In the genomic region with DNA sequence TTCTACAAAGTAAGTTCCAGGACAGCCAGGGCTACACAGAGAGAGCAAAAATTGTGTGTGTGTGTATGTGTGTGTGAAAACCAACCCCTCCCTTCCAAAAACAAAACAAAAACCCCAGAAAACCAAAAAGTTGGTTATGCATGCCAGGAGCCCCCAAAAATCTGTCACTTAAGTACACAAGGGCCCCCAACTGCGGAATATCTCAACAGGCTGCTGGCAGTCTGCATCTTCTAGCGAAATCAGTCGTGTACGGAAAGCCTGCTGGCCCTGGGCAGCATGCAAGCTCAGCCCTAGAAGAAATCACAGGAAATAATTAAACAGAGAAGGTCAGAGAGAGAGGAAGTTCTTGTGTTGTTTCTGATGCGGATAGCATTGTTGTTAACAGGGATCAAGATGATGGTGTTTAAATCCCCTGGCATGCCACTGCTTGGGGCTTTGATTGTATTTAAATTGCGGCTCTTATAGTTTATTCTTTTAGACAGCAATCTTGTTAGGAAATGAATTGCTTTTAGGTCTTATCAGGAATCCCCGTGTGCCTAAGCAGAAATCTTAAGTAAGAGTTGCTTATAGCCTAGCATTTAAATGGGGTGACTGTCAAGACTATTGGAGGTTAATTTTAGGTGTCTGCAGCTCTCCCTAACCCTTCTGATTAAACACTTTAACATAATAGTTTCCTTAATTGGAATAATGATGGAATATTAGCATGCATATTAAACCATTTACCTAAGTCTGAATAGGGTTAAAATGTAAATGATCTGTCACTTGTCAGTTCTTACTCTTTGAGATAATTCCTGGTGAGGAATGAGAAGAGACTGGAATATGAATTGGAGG, we compare ENCODE assay signal across 14 mouse cellular contexts. TPM values are rescaled to one million over a fixed set of nuclear protein-coding genes. Genes with fewer than 3 reads are reported as not detected.
A peak's percentile ranks its signal among the peaks of the same experiment; 100 is the strongest.
DNase-seq lines count a peak whose midpoint lies in the region; ATAC-seq and TF ChIP-seq lines count a peak whose summit lies in the region.
"Had no signal": no experiment of that assay in that cellular context is flagged by ENCODE, and none has a peak within 500 bp of the region (broad histone marks: within the 10 kb centered on the region; RNA-seq: fewer than 3 reads in every experiment).

No protein-coding gene starts in this region.

- peak; percentile 32; the same call in 1 of the 2 replicates for ATAC-seq in forebrain, embryonic 14.5 days
- no peak for ATAC-seq in heart, embryonic 14.5 days (ENCODE audit: insufficient number of reproducible peaks, insufficient read depth, low FRiP score, low read depth)

- peaks cover 18% of the 10 kb centered on the region for H3K79me2 ChIP-seq in heart, adult 2 months (replicated peaks; ENCODE audit: control insufficient read depth, insufficient read depth, low read length)

- no peak overlapping the region for H3K4me3 ChIP-seq in heart, adult 2 months
- H3K4me3 ChIP-seq in left cerebral cortex, adult 2 months, result no peak overlapping the region
- no peak overlapping the region for H3K4me3 ChIP-seq in forebrain, embryonic 14.5 days (ENCODE audit: low read depth, low read length)
- no peak overlapping the region for H3K4me3 ChIP-seq in heart, embryonic 14.5 days (ENCODE audit: control insufficient read depth in 1 of 2, insufficient read depth in 1 of 2, low read depth in 1 of 2, low read length in 2 of 2)
- H3K4me3 ChIP-seq: limb, embryonic 12.5 days; stomach, embryonic 15.5 days had no signal

- no peaks in the 10 kb centered on the region for H3K27me3 ChIP-seq in heart, adult 2 months (ENCODE audit: control insufficient read depth, insufficient read depth, low read length)
- H3K27me3 ChIP-seq in forebrain, embryonic 14.5 days (replicated peaks; ENCODE audit: control insufficient read depth, insufficient read depth, low read length), result no peaks in the 10 kb centered on the region
- 0 out of 2 replicates have a peak, but pooled peaks cover 4% of the 10 kb centered on the region for H3K27me3 ChIP-seq in heart, embryonic 14.5 days (ENCODE audit: control insufficient read depth, insufficient read depth, low read length)
- H3K27me3 ChIP-seq: CH12.LX; limb, embryonic 12.5 days; stomach, embryonic 15.5 days had no signal

- intact Hi-C loops in heart, adult 2 months (cut with DNase I), result no loop called here
- intact Hi-C loops in left cerebral cortex, adult 2 months (cut with DNase I), result no loop called here

- no peak overlapping the region for H3K9ac ChIP-seq in heart, adult 2 months (ENCODE audit: low read depth, low read length)
- no peak overlapping the region for H3K9ac ChIP-seq in forebrain, embryonic 14.5 days (ENCODE audit: low read length)
- H3K9ac ChIP-seq in heart, embryonic 14.5 days (ENCODE audit: low read length), result peak overlapping the region; percentile 49
- H3K9ac ChIP-seq: hindbrain, embryonic 14.5 days; limb, embryonic 12.5 days; stomach, embryonic 15.5 days had no signal

- H3K4me2 ChIP-seq in forebrain, embryonic 14.5 days (ENCODE audit: low read length), result no peak overlapping the region
- peak overlapping the region; percentile 44 for H3K4me2 ChIP-seq in heart, embryonic 14.5 days (ENCODE audit: low read length)
- H3K4me2 ChIP-seq: hindbrain, embryonic 14.5 days; limb, embryonic 12.5 days; stomach, embryonic 15.5 days had no signal

- no peak for TF ChIP-seq CTCF in heart, adult 2 months (IDR thresholded peaks at IDR 0.05)
- TF ChIP-seq CTCF in left cerebral cortex, adult 2 months (IDR thresholded peaks at IDR 0.05), result no peak

- H3K4me1 ChIP-seq in heart, adult 2 months (ENCODE audit: control insufficient read depth, insufficient read depth, low read length), result peaks cover 36% of the 10 kb centered on the region
- 0 out of 2 replicates have a peak, but pooled peaks cover 2% of the 10 kb centered on the region for H3K4me1 ChIP-seq in forebrain, embryonic 14.5 days (ENCODE audit: control insufficient read depth, insufficient read depth, low read length)
- peaks cover 16 to 43% of the 10 kb centered on the region in 2 experiments for H3K4me1 ChIP-seq in heart, embryonic 14.5 days (ENCODE audit: control insufficient read depth in 2 of 2, insufficient read depth in 2 of 2, low read length in 2 of 2)

- peak overlapping the region; percentile 2; the same call in 1 of the 2 replicates for H3K27ac ChIP-seq in heart, adult 2 months
- H3K27ac ChIP-seq in left cerebral cortex, adult 2 months, result peak overlapping the region; percentile 7; the same call in 1 of the 2 replicates
- H3K27ac ChIP-seq in forebrain, embryonic 14.5 days (ENCODE audit: low read depth, low read length), result no peak overlapping the region
- H3K27ac ChIP-seq in heart, embryonic 14.5 days (replicated peaks in 1 of 2; ENCODE audit: control insufficient read depth in 1 of 2, insufficient read depth in 1 of 2, low read depth in 2 of 2, low read length in 2 of 2), result peak overlapping the region; percentile 15 to 78; a peak in 2 of 4 replicates
- H3K27ac ChIP-seq: hindbrain, embryonic 14.5 days; limb, embryonic 12.5 days; stomach, embryonic 15.5 days had no signal

- DNase-seq in heart, adult 2 months, result no peak
- DNase-seq in heart, adult 8-10 months (ENCODE audit: low spot score), result no peak
- DNase-seq in left cerebral cortex, adult 2 months (ENCODE audit: extremely low spot score in 1 of 2, low spot score in 2 of 2), result no peak
- no peak for DNase-seq in left cerebral cortex, adult 18-20 months (ENCODE audit: low spot score in 2 of 2)
- peak; percentile 35 for DNase-seq in forebrain, embryonic 14.5 days (ENCODE audit: low spot score)
- no peak for DNase-seq in gastrocnemius, postnatal 4 days (ENCODE audit: low spot score in 2 of 2)
- DNase-seq: kidney, adult 8-10 months; layer of hippocampus, postnatal 36 days; thymus, postnatal 25 days had no signal

- peaks cover 34% of the 10 kb centered on the region for H3K36me3 ChIP-seq in heart, adult 2 months (ENCODE audit: control insufficient read depth, insufficient read depth, low read length)
- H3K36me3 ChIP-seq in forebrain, embryonic 14.5 days (ENCODE audit: control insufficient read depth, insufficient read depth, low read length), result no peaks in the 10 kb centered on the region
- 0 out of 2 replicates have a peak, but pooled peaks cover 3% of the 10 kb centered on the region for H3K36me3 ChIP-seq in heart, embryonic 14.5 days (ENCODE audit: control insufficient read depth, insufficient read depth, low read length)
- H3K36me3 ChIP-seq: stomach, embryonic 15.5 days had no signal

- no peaks in the 10 kb centered on the region for H3K9me3 ChIP-seq in forebrain, embryonic 14.5 days (replicated peaks; ENCODE audit: control insufficient read depth, low read length)
- no peaks in the 10 kb centered on the region for H3K9me3 ChIP-seq in heart, embryonic 14.5 days (ENCODE audit: control insufficient read depth, low read length)
- H3K9me3 ChIP-seq: limb, embryonic 12.5 days; stomach, embryonic 15.5 days had no signal

- TF ChIP-seq POLR2A in heart, adult 2 months (IDR thresholded peaks at IDR 0.05; ENCODE audit: insufficient read depth, low read depth, low read length), result no peak

- TF ChIP-seq EP300 in heart, adult 2 months (IDR thresholded peaks at IDR 0.05; ENCODE audit: insufficient read depth, low read depth, low read length), result no peak

- WGBS in heart, adult 2 months, result 17% methylated on average over 7 of the region's 7 CpGs
- WGBS in forebrain, embryonic 14.5 days, result 47% methylated on average over 7 of the region's 7 CpGs
- 26% methylated on average over 7 of the region's 7 CpGs for WGBS in heart, embryonic 14.5 days

RNA-seq across cellular contexts. Expression of a gene that starts 11.6 kb away (rescaled TPM):
- total RNA-seq in heart, adult 2 months (2021), result 10 to 100 TPM; 22.0 to 22.1 TPM
- 18.5 and 20.6 TPM in 2 replicates for polyA plus RNA-seq in heart, adult 2 months (2012; rRNA removed)
- total RNA-seq in heart, adult 8-10 months (2022), result 10 to 100 TPM; 17.0 to 20.7 (median 20.0) TPM
- 100 to 1,000 TPM; 102 to 119 TPM for total RNA-seq in left cerebral cortex, adult 2 months (2021)
- 100 to 1,000 TPM in 1 of 2 experiments, 10 to 100 TPM in 1; 99.8 to 122 TPM for total RNA-seq in left cerebral cortex, adult 18-20 months (2021)
- polyA plus RNA-seq in forebrain, embryonic 14.5 days (2014; fragmentation: Nextera tagmentation; extraction: Ambion mirVana), result 5.4 and 6.5 TPM in 2 replicates
- 4.1 and 4.9 TPM in 2 replicates for polyA plus RNA-seq in heart, embryonic 14.5 days (2014; fragmentation: Nextera tagmentation; extraction: Ambion mirVana)
- total RNA-seq in gastrocnemius, postnatal 4 days (2021), result 10 to 100 TPM; 21.2 to 26.4 TPM
